25 mouse cellular contexts compared by ENCODE assay signal in genomic region chr11:44278521-44279208, GRCm38 (mm10).
DNase-seq lines count a peak whose midpoint lies in the region; ATAC-seq and TF ChIP-seq lines count a peak whose summit lies in the region.
"Had no signal": no experiment of that assay in that cellular context is flagged by ENCODE, and none has a peak within 500 bp of the region (broad histone marks: within the 10 kb centered on the region; RNA-seq: fewer than 3 reads in every experiment).

No protein-coding gene starts in this region.

- TF ChIP-seq EP300 in lung, postnatal 0 days (IDR thresholded peaks at IDR 0.05), result no peak

- no peak overlapping the region for H3K4me2 ChIP-seq in lung, embryonic 14.5 days
- no peak overlapping the region for H3K4me2 ChIP-seq in lung, postnatal 0 days (replicated peaks; ENCODE audit: low read depth, low read length)
- H3K4me2 ChIP-seq in hindbrain, embryonic 12.5 days (replicated peaks), result no peak overlapping the region
- H3K4me2 ChIP-seq in midbrain, postnatal 0 days (ENCODE audit: low read depth, low read length, poor library complexity, severe bottlenecking), result no peak overlapping the region
- H3K4me2 ChIP-seq: embryonic facial prominence, embryonic 12.5 days; embryonic facial prominence, embryonic 15.5 days; heart, embryonic 11.5 days; hindbrain, embryonic 14.5 days had no signal

- H3K9me3 ChIP-seq in lung, embryonic 14.5 days (ENCODE audit: low read depth, low read length), result no peaks in the 10 kb centered on the region
- H3K9me3 ChIP-seq in lung, postnatal 0 days (ENCODE audit: low read length), result no peaks in the 10 kb centered on the region
- no peaks in the 10 kb centered on the region for H3K9me3 ChIP-seq in hindbrain, embryonic 12.5 days (replicated peaks)
- no peaks in the 10 kb centered on the region for H3K9me3 ChIP-seq in midbrain, postnatal 0 days (ENCODE audit: low read length)
- H3K9me3 ChIP-seq: embryonic facial prominence, embryonic 12.5 days; embryonic facial prominence, embryonic 15.5 days; hindbrain, embryonic 10.5 days had no signal

- no peaks in the 10 kb centered on the region for H3K36me3 ChIP-seq in lung, embryonic 14.5 days (ENCODE audit: insufficient read depth)
- H3K36me3 ChIP-seq in lung, postnatal 0 days (ENCODE audit: insufficient read depth, low read length), result no peaks in the 10 kb centered on the region
- no peaks in the 10 kb centered on the region for H3K36me3 ChIP-seq in hindbrain, embryonic 12.5 days
- H3K36me3 ChIP-seq in midbrain, postnatal 0 days (ENCODE audit: insufficient read depth, low read length), result no peaks in the 10 kb centered on the region
- H3K36me3 ChIP-seq: embryonic facial prominence, embryonic 12.5 days; embryonic facial prominence, embryonic 15.5 days; hindbrain, embryonic 10.5 days had no signal

- H3K9ac ChIP-seq in lung, embryonic 14.5 days, result no peak overlapping the region
- no peak overlapping the region for H3K9ac ChIP-seq in lung, postnatal 0 days (replicated peaks; ENCODE audit: low read depth)
- no peak overlapping the region for H3K9ac ChIP-seq in hindbrain, embryonic 12.5 days
- H3K9ac ChIP-seq in midbrain, postnatal 0 days (replicated peaks; ENCODE audit: low read length, poor library complexity, severe bottlenecking), result no peak overlapping the region
- H3K9ac ChIP-seq: embryonic facial prominence, embryonic 12.5 days; embryonic facial prominence, embryonic 15.5 days; forebrain, postnatal 0 days; hindbrain, embryonic 14.5 days had no signal

- no peak overlapping the region for H3K27ac ChIP-seq in lung, embryonic 14.5 days (ENCODE audit: low read depth)
- H3K27ac ChIP-seq in lung, postnatal 0 days (ENCODE audit: low read length), result no peak overlapping the region
- no peak overlapping the region for H3K27ac ChIP-seq in hindbrain, embryonic 12.5 days
- no peak overlapping the region for H3K27ac ChIP-seq in midbrain, postnatal 0 days (ENCODE audit: low read depth, low read length)
- H3K27ac ChIP-seq: embryonic facial prominence, embryonic 12.5 days; embryonic facial prominence, embryonic 15.5 days; gastrocnemius, adult 2 months; hindbrain, embryonic 10.5 days; hindbrain, embryonic 14.5 days; hindbrain, postnatal 0 days had no signal

- H3K4me3 ChIP-seq in lung, embryonic 14.5 days (ENCODE audit: low read depth, low read length), result no peak overlapping the region
- no peak overlapping the region for H3K4me3 ChIP-seq in lung, adult 2 months (replicated peaks; ENCODE audit: extremely low read depth, low read depth, low read length)
- H3K4me3 ChIP-seq in lung, postnatal 0 days (ENCODE audit: low read depth, low read length), result no peak overlapping the region
- H3K4me3 ChIP-seq in hindbrain, embryonic 12.5 days, result no peak overlapping the region
- no peak overlapping the region for H3K4me3 ChIP-seq in midbrain, postnatal 0 days (ENCODE audit: low read depth, low read length)
- H3K4me3 ChIP-seq: embryonic facial prominence, embryonic 12.5 days; embryonic facial prominence, embryonic 15.5 days; gastrocnemius, adult 2 months; hindbrain, embryonic 10.5 days had no signal

- no peak for TF ChIP-seq CTCF in lung, embryonic 14.5 days (IDR thresholded peaks at IDR 0.05; ENCODE audit: low read depth)
- TF ChIP-seq CTCF in lung, adult 2 months (IDR thresholded peaks at IDR 0.05; ENCODE audit: insufficient read depth, low read length), result no peak
- TF ChIP-seq CTCF in lung, postnatal 0 days (IDR thresholded peaks at IDR 0.05), result no peak
- no peak for TF ChIP-seq CTCF in midbrain, postnatal 0 days (IDR thresholded peaks at IDR 0.05)

- ATAC-seq in lung, embryonic 14.5 days (ENCODE audit: insufficient read depth), result peak; percentile 91
- ATAC-seq in lung, postnatal 0 days, result peak; percentile 50
- ATAC-seq in hindbrain, embryonic 12.5 days (ENCODE audit: low FRiP score), result no peak
- ATAC-seq in midbrain, postnatal 0 days (ENCODE audit: low FRiP score), result no peak
- ATAC-seq: forebrain, embryonic 14.5 days; forebrain, postnatal 0 days; hindbrain, postnatal 0 days had no signal

- no peaks in the 10 kb centered on the region for H3K4me1 ChIP-seq in lung, embryonic 14.5 days (ENCODE audit: insufficient read depth)
- no peaks in the 10 kb centered on the region for H3K4me1 ChIP-seq in lung, adult 2 months (ENCODE audit: control insufficient read depth, insufficient read depth, low read length)
- no peaks in the 10 kb centered on the region for H3K4me1 ChIP-seq in lung, postnatal 0 days (ENCODE audit: insufficient read depth, low read depth, low read length)
- H3K4me1 ChIP-seq in hindbrain, embryonic 12.5 days, result no peaks in the 10 kb centered on the region
- H3K4me1 ChIP-seq in midbrain, postnatal 0 days (ENCODE audit: insufficient read depth, low read length), result no peaks in the 10 kb centered on the region
- H3K4me1 ChIP-seq: embryonic facial prominence, embryonic 12.5 days; embryonic facial prominence, embryonic 15.5 days; hindbrain, embryonic 10.5 days had no signal

- DNase-seq in lung, embryonic 14.5 days, result peak; percentile 83
- no peak for DNase-seq in lung, adult 2 months
- DNase-seq in lung, postnatal 0 days (ENCODE audit: low spot score), result peak; percentile 51
- no peak for DNase-seq in lung, adult 18-20 months
- peak; percentile 50 for DNase-seq in 3T3-L1 (ENCODE audit: low read depth, low spot score)
- no peak for DNase-seq in midbrain, postnatal 0 days (ENCODE audit: low spot score)
- DNase-seq: adrenal gland, adult 2 months; adrenal gland, postnatal 14 days; cerebellum, adult 11 months; cerebellum, adult 2 months; cerebellum, adult 9-11 months; cerebellum, postnatal 25 days; forebrain, postnatal 0 days; gastrocnemius, adult 2 months; gastrocnemius, postnatal 14 days; heart, adult 11 months; heart, postnatal 36 days had no signal

- H3K27me3 ChIP-seq in lung, embryonic 14.5 days (ENCODE audit: insufficient read depth, low read length), result no peaks in the 10 kb centered on the region
- H3K27me3 ChIP-seq in lung, postnatal 0 days (replicated peaks; ENCODE audit: insufficient read depth, low read length), result no peaks in the 10 kb centered on the region
- H3K27me3 ChIP-seq in hindbrain, embryonic 12.5 days, result no peaks in the 10 kb centered on the region
- no peaks in the 10 kb centered on the region for H3K27me3 ChIP-seq in midbrain, postnatal 0 days (ENCODE audit: insufficient read depth, low read length)
- H3K27me3 ChIP-seq: embryonic facial prominence, embryonic 12.5 days; embryonic facial prominence, embryonic 15.5 days had no signal

- TF ChIP-seq POLR2A in lung, adult 2 months (IDR thresholded peaks at IDR 0.05; ENCODE audit: borderline replicate concordance, extremely low read depth, low read depth, low read length), result no peak

- WGBS in lung, embryonic 14.5 days, result 38% methylated on average over 7 of the region's 7 CpGs
- WGBS in lung, adult 2 months, result 52% methylated on average over 7 of the region's 7 CpGs
- 43% methylated on average over 7 of the region's 7 CpGs for WGBS in lung, postnatal 0 days
- WGBS in hindbrain, embryonic 12.5 days, result 89% methylated on average over 7 of the region's 7 CpGs
- WGBS in midbrain, postnatal 0 days, result 86% methylated on average over 7 of the region's 7 CpGs

Comparison
In these comparisons a context has a peak if more than half of its experiments do, and no peak if none do; other contexts are left out.
1. DNase-seq: peak in lung, embryonic 14.5 days (single experiment), lung, postnatal 0 days (single experiment) and 3T3-L1 (single experiment); none in lung, adult 2 months (single experiment), lung, adult 18-20 months (0 of 2) and midbrain, postnatal 0 days (single experiment).
2. ATAC-seq: peak in lung, embryonic 14.5 days (single experiment) and lung, postnatal 0 days (single experiment); none in hindbrain, embryonic 12.5 days (single experiment) and midbrain, postnatal 0 days (single experiment).